ENCODE assay signal across 19 mouse cellular contexts in genomic region chr7:45880531-45880930, GRCm38 (mm10). TPM values are rescaled to one million over a fixed set of nuclear protein-coding genes. Genes with fewer than 3 reads are reported as not detected.
"Had no signal": no experiment of that assay in that cellular context is flagged by ENCODE, and none has a peak within 500 bp of the region (broad histone marks: within the 10 kb centered on the region; RNA-seq: fewer than 3 reads in every experiment).

No protein-coding gene starts in this region.

- H3K27ac ChIP-seq: midbrain, embryonic 10.5 days; midbrain, embryonic 12.5 days; neural tube, embryonic 13.5 days; neural tube, embryonic 15.5 days had no signal

- H3K4me3 ChIP-seq: midbrain, embryonic 10.5 days; midbrain, embryonic 12.5 days; myocyte; neural tube, embryonic 13.5 days; neural tube, embryonic 15.5 days had no signal

- H3K9me3 ChIP-seq: midbrain, embryonic 10.5 days; midbrain, embryonic 12.5 days; neural tube, embryonic 13.5 days; neural tube, embryonic 15.5 days had no signal

- H3K27me3 ChIP-seq: midbrain, embryonic 12.5 days; neural tube, embryonic 13.5 days; neural tube, embryonic 15.5 days had no signal

- H3K4me1 ChIP-seq: midbrain, embryonic 10.5 days; midbrain, embryonic 12.5 days; neural tube, embryonic 13.5 days; neural tube, embryonic 15.5 days had no signal

- DNase-seq: lung, adult 18-20 months; lung, embryonic 14.5 days; lung, postnatal 10 days; lung, postnatal 4 days; midbrain, embryonic 14.5 days; retina, postnatal 1 day; right cerebral cortex, adult 18-20 months; right cerebral cortex, postnatal 25 days; right cerebral cortex, postnatal 4 days; spleen, adult 18-20 months; thymus, adult 18-20 months; thymus, postnatal 14 days; thymus, postnatal 36 days had no signal

RNA-seq across cellular contexts. Expression of gene Syngr4, which starts 16.0 kb away (rescaled TPM):
- total RNA-seq: megakaryocyte-erythroid progenitor cell, adult 5-6 weeks had no signal
